Mouse (Mus musculus) C2C12 (cell line): ENCODE measurements around the gene Hadh. TPM values are rescaled to one million over a fixed set of nuclear protein-coding genes. Genes with fewer than 3 reads are reported as not detected.

ENCODE experiments used
- H3K27me3 ChIP-seq: one replicate; pipeline ENCODE4 v1.6.1; 2011; ENCODE audit not compliant: control insufficient read depth, insufficient read depth, insufficient read length
- H3K36me3 ChIP-seq: one replicate; pipeline ENCODE4 v1.6.1; 2011; ENCODE audit not compliant: control insufficient read depth, insufficient read depth
- H3K4me3 ChIP-seq: one replicate; pipeline ENCODE4 v1.5.1; 2011; ENCODE audit warnings: mild to moderate bottlenecking, control low read depth; ENCODE audit not compliant: poor library complexity, insufficient read depth, severe bottlenecking
- H3K79me2 ChIP-seq: one replicate; pipeline ENCODE4 v1.6.1; 2011; ENCODE audit not compliant: control insufficient read depth, insufficient read depth
- H3K79me3 ChIP-seq: one replicate; pipeline ENCODE4 v1.6.1; 2011; ENCODE audit warnings: low read depth, control low read depth
- H3ac ChIP-seq: one replicate; pipeline ENCODE3; 2011; ENCODE audit warnings: low read depth; ENCODE audit not compliant: control insufficient read depth, insufficient read length
- CEBPB ChIP-seq: IDR thresholded peaks from one replicate; pipeline ENCODE4 v1.6.1; 2011; ENCODE audit warnings: low read depth, mild to moderate bottlenecking, control low read depth, moderate library complexity
- CTCF ChIP-seq: IDR thresholded peaks from one replicate; pipeline ENCODE4 v1.5.1; 2011; ENCODE audit not compliant: control insufficient read depth, insufficient read depth, insufficient read length
- FOSL1 ChIP-seq: IDR thresholded peaks from one replicate; pipeline ENCODE4 v1.8.0; 2011; ENCODE audit warnings: mild to moderate bottlenecking, low read length; ENCODE audit not compliant: poor library complexity, insufficient read depth, severe bottlenecking
- MAX ChIP-seq: IDR thresholded peaks from one replicate; pipeline ENCODE4 v1.6.1; 2011; ENCODE audit warnings: mild to moderate bottlenecking, control low read depth
- MYOD1 ChIP-seq: IDR thresholded peaks from one replicate; pipeline ENCODE4 v1.6.1; 2011; ENCODE audit warnings: low read depth; ENCODE audit not compliant: control insufficient read depth, insufficient read length
- MYOG ChIP-seq: IDR thresholded peaks from one replicate; pipeline ENCODE4 v1.6.1; 2011; ENCODE audit not compliant: control insufficient read depth, insufficient read length; ENCODE audit errors: extremely low read depth
- USF1 ChIP-seq: IDR thresholded peaks from one replicate; pipeline ENCODE4 v1.6.1; 2011; ENCODE audit warnings: low read depth, mild to moderate bottlenecking, control low read depth, moderate library complexity
- polyA plus RNA-seq: library from polyadenylated mRNA; unstranded; fragments of >200 nt; fragmentation: generic; extraction: Trizol; gene quantifications from one replicate; pipeline ENCODE4 v1.2.1, GENCODE M21; 2012; ENCODE audit warnings: missing spikeins

The Hadh gene
- polyA plus RNA-seq, 1 experiment, result 65.3 TPM

GRCm38 (mm10) chr3:131255399-131255981, 16.4 kb downstream of the Hadh start:
- TF ChIP-seq CEBPB (no peak), CTCF (no peak), MYOG (no peak), MAX (no peak), MYOD1 (no peak), FOSL1 (no peak), USF1 (no peak)
- Histone ChIP-seq H3K4me3 (no peak overlapping the region), H3K79me3 (no peaks in the 10 kb centered on the region), H3K36me3 (no peaks in the 10 kb centered on the region), H3ac (no peak overlapping the region), H3K27me3 (no peaks in the 10 kb centered on the region), H3K79me2 (no peaks in the 10 kb centered on the region)

GRCm38 (mm10) chr3:131254991-131255390, 16.9 kb downstream of the Hadh start:
- Histone ChIP-seq H3ac (no peak overlapping the region), H3K79me3 (no peaks in the 10 kb centered on the region)
- TF ChIP-seq MAX, result no peak
- no peak for TF ChIP-seq USF1
- TF ChIP-seq CEBPB, result no peak
- TF ChIP-seq FOSL1, result no peak
- TF ChIP-seq MYOD1, result no peak

GRCm38 (mm10) chr3:131251601-131252000, 20.3 kb downstream of the Hadh start:
- Histone ChIP-seq H3K79me2 (no peaks in the 10 kb centered on the region), H3K27me3 (no peaks in the 10 kb centered on the region), H3ac (no peak overlapping the region), H3K79me3 (no peaks in the 10 kb centered on the region), H3K4me3 (no peak overlapping the region), H3K36me3 (no peaks in the 10 kb centered on the region)
- TF ChIP-seq MYOD1 (no peak), CEBPB (no peak), FOSL1 (no peak), USF1 (no peak), MAX (no peak), CTCF (no peak), MYOG (no peak)

More at GRCm38 (mm10) chr3:131254991-131255390, 16.9 kb downstream of the Hadh start:
- Histone ChIP-seq H3K36me3 (no peaks in the 10 kb centered on the region), H3K27me3 (no peaks in the 10 kb centered on the region), H3K4me3 (no peak overlapping the region), H3K79me2 (no peaks in the 10 kb centered on the region)

GRCm38 (mm10) chr3:131250978-131251377, 20.9 kb downstream of the Hadh start:
- Histone ChIP-seq H3K27me3 (no peaks in the 10 kb centered on the region), H3K79me3 (no peaks in the 10 kb centered on the region), H3ac (no peak overlapping the region), H3K4me3 (no peak overlapping the region), H3K36me3 (no peaks in the 10 kb centered on the region), H3K79me2 (no peaks in the 10 kb centered on the region)
- no peak for TF ChIP-seq CTCF
- no peak for TF ChIP-seq MYOG
- TF ChIP-seq CEBPB, result no peak

- no peak for TF ChIP-seq CTCF
- no peak for TF ChIP-seq CEBPB
- TF ChIP-seq FOSL1, result no peak
- TF ChIP-seq MYOD1, result no peak
- no peak for TF ChIP-seq MYOG
- no peak for TF ChIP-seq USF1
- no peak for TF ChIP-seq MAX
- no peak overlapping the region for H3K4me3 ChIP-seq
Observed at GRCm38 (mm10) chr3:131250283-131250682, 21.6 kb downstream of the Hadh start.

GRCm38 (mm10) chr3:131248444-131248843, 23.5 kb downstream of the Hadh start:
- no peaks in the 10 kb centered on the region for H3K36me3 ChIP-seq

More at GRCm38 (mm10) chr3:131250283-131250682, 21.6 kb downstream of the Hadh start:
- Histone ChIP-seq H3K79me3 (no peaks in the 10 kb centered on the region), H3ac (no peak overlapping the region), H3K27me3 (no peaks in the 10 kb centered on the region), H3K36me3 (no peaks in the 10 kb centered on the region), H3K79me2 (no peaks in the 10 kb centered on the region)

More at GRCm38 (mm10) chr3:131248444-131248843, 23.5 kb downstream of the Hadh start:
- no peaks in the 10 kb centered on the region for H3K27me3 ChIP-seq
- no peaks in the 10 kb centered on the region for H3K79me2 ChIP-seq
- H3K4me3 ChIP-seq, result no peak overlapping the region
- H3K79me3 ChIP-seq, result no peaks in the 10 kb centered on the region
- no peak overlapping the region for H3ac ChIP-seq
- TF ChIP-seq MYOG, result no peak
- no peak for TF ChIP-seq MAX
- TF ChIP-seq FOSL1, result no peak
- no peak for TF ChIP-seq USF1
- TF ChIP-seq CEBPB, result no peak
- TF ChIP-seq CTCF, result no peak
- no peak for TF ChIP-seq MYOD1
